Mouse (Mus musculus) liver, embryonic 11.5 days (tissue): ENCODE data around the gene Slc30a5. TPM values are rescaled to one million over a fixed set of nuclear protein-coding genes. Genes with fewer than 3 reads are reported as not detected.

ENCODE experiments used
- ATAC-seq: fragments of 200-750 bp; cut with Nextera tagmentation; replicated peaks from 2 replicates; pipeline ENCODE4 v1.8.0; 2017; ENCODE audit warnings: moderate number of reproducible peaks, mild to moderate bottlenecking, moderate TSS enrichment, moderate library complexity; ENCODE audit not compliant: low FRiP score
- DNase-seq: peaks from one replicate; pipeline ENCODE4 v3.0.0-alpha.2; 2017; ENCODE audit warnings: low spot score
- H3K27ac ChIP-seq: fragments of 300-500 bp; sonication (generic); 2 replicates; pipeline ENCODE4 v1.5.1; 2014; ENCODE audit warnings: mild to moderate bottlenecking, low read depth, low read length, control low read depth
- H3K27me3 ChIP-seq: fragments of 300-500 bp; sonication (generic); replicated peaks from 2 replicates; pipeline ENCODE4 v1.6.1; 2014; ENCODE audit warnings: low read length, mixed read lengths; ENCODE audit not compliant: control insufficient read depth, insufficient read depth
- H3K36me3 ChIP-seq: fragments of 300-500 bp; sonication (generic); 2 replicates; pipeline ENCODE4 v1.6.1; 2014; ENCODE audit warnings: mild to moderate bottlenecking, low read length, moderate library complexity, mixed read lengths; ENCODE audit not compliant: control insufficient read depth, insufficient read depth
- H3K4me1 ChIP-seq: fragments of 300-500 bp; sonication (generic); replicated peaks from 2 replicates; pipeline ENCODE4 v1.6.1; 2014; ENCODE audit warnings: low read length, mixed read lengths; ENCODE audit not compliant: control insufficient read depth, insufficient read depth
- H3K4me2 ChIP-seq: fragments of 300-500 bp; sonication (generic); 2 replicates; pipeline ENCODE4 v1.6.1; 2014; ENCODE audit warnings: mild to moderate bottlenecking, control low read depth, moderate library complexity
- H3K4me3 ChIP-seq: fragments of 300-500 bp; sonication (generic); 2 replicates; pipeline ENCODE4 v1.5.1; 2014; ENCODE audit warnings: low read depth, low read length, control low read depth
- H3K9ac ChIP-seq: fragments of 300-500 bp; sonication (generic); 2 replicates; pipeline ENCODE4 v1.6.1; 2014; ENCODE audit warnings: low read depth, low read length, control low read depth
- H3K9me3 ChIP-seq: fragments of 300-500 bp; sonication (generic); 2 replicates; pipeline ENCODE4 v1.6.1; 2016; ENCODE audit warnings: low read length, inconsistent platforms, mixed read lengths; ENCODE audit not compliant: control insufficient read depth
- WGBS: fragments of 180-500 bp; shearing (Covaris S2); extraction: QIAGEN DNeasy Blood & Tissue Kit; methylation state at CpG from one replicate; pipeline ENCODE4 v1.1.7; 2014; 5-methylcytosine and 5-hydroxymethylcytosine counted together
- polyA plus RNA-seq: library from polyadenylated mRNA; unstranded; fragments of >200 nt; fragmentation: Nextera tagmentation; extraction: Ambion mirVana; gene quantifications from 2 replicates; pipeline ENCODE4 v1.2.1, GENCODE M21; 2014

Gene Slc30a5
- 56.2 and 61.6 TPM in 2 replicates for polyA plus RNA-seq

GRCm38 (mm10) chr13:100832741-100833639 lies at the start of gene Slc30a5:
Gene Slc30a5 (minus strand): TSS chr13:100833427.
- Histone ChIP-seq H3K4me1 (peaks cover 17% of the 10 kb centered on the region), H3K9ac (peak within 1 kb of the TSS; percentile 98), H3K4me3 (peak within 1 kb of the TSS; percentile 97), H3K27ac (peak within 1 kb of the TSS; percentile 96), H3K9me3 (no peaks in the 10 kb centered on the region), H3K36me3 (no peaks in the 10 kb centered on the region), H3K4me2 (peak within 1 kb of the TSS; percentile 70), H3K27me3 (no peaks in the 10 kb centered on the region)
- WGBS: under 1% methylated on average over 78 of the region's 94 CpGs
- DNase-seq: peak; percentile 98
- ATAC-seq: peak; percentile 96

DNA sequence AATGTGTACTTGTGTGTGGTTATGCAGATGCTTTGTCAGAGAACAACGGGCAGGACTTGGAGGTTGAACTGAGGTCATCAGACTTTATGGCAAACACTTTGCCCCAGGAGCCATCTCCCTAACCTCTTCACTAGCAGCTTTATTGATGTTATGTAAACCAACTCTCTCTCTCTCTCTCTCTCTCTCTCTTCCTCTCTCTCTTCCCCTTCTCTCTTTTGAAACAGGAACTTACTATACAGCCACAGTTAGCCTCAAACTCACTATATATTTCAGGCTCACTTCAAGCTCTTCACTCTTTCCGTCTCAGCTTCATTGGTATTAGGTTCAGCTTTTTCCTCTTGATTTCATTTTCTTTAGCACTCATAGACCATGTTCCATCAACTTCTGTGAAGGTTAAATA lies 48.7 kb upstream of the Slc30a5 start:
- no peak for ATAC-seq
- Histone ChIP-seq H3K4me3 (no peak overlapping the region), H3K4me1 (no peaks in the 10 kb centered on the region)

GRCm38 (mm10) chr13:100879806-100880205 lies 46.6 kb upstream of the Slc30a5 start:
- ATAC-seq (no peak), DNase-seq (no peak)
- Histone ChIP-seq H3K9ac (no peak overlapping the region), H3K27me3 (no peaks in the 10 kb centered on the region), H3K4me2 (no peak overlapping the region), H3K36me3 (no peaks in the 10 kb centered on the region), H3K4me1 (no peaks in the 10 kb centered on the region), H3K4me3 (no peak overlapping the region), H3K27ac (no peak overlapping the region), H3K9me3 (no peaks in the 10 kb centered on the region)
- WGBS: 69% methylated on average over 3 of the region's 3 CpGs

More for the DNA sequence above, 48.7 kb upstream of the Slc30a5 start:
- DNase-seq: no peak
- no peak overlapping the region for H3K27ac ChIP-seq
- no peaks in the 10 kb centered on the region for H3K9me3 ChIP-seq
- H3K9ac ChIP-seq: no peak overlapping the region
- no peaks in the 10 kb centered on the region for H3K36me3 ChIP-seq
- 79% methylated on average over 2 of the region's 2 CpGs for WGBS
- no peaks in the 10 kb centered on the region for H3K27me3 ChIP-seq
- no peak overlapping the region for H3K4me2 ChIP-seq

- Histone ChIP-seq H3K4me3 (no peak overlapping the region), H3K9ac (no peak overlapping the region), H3K4me2 (no peak overlapping the region), H3K27me3 (no peaks in the 10 kb centered on the region), H3K4me1 (no peaks in the 10 kb centered on the region), H3K36me3 (no peaks in the 10 kb centered on the region), H3K27ac (no peak overlapping the region), H3K9me3 (no peaks in the 10 kb centered on the region)
- 77% methylated on average over 3 of the region's 3 CpGs for WGBS
- ATAC-seq: no peak
- no peak for DNase-seq
These were observed 46.1 kb upstream of the Slc30a5 start for GRCm38 (mm10) chr13:100879326-100879725.

- H3K4me3 ChIP-seq: no peak overlapping the region
- no peaks in the 10 kb centered on the region for H3K9me3 ChIP-seq
- H3K36me3 ChIP-seq: no peaks in the 10 kb centered on the region
- 81% methylated on average over 3 of the region's 3 CpGs for WGBS
- H3K27ac ChIP-seq: no peak overlapping the region
- no peak overlapping the region for H3K4me2 ChIP-seq
- ATAC-seq (no peak), DNase-seq (no peak)
- H3K4me1 ChIP-seq: 0 out of 2 replicates have a peak, but pooled peaks cover 3% of the 10 kb centered on the region
- H3K9ac ChIP-seq: no peak overlapping the region
- H3K27me3 ChIP-seq: no peaks in the 10 kb centered on the region
These were observed 45.0 kb upstream of the Slc30a5 start for GRCm38 (mm10) chr13:100878264-100878663.

GRCm38 (mm10) chr13:100877703-100878102 lies 44.5 kb upstream of the Slc30a5 start:
- Histone ChIP-seq H3K4me1 (0 out of 2 replicates have a peak, but pooled peaks cover 3% of the 10 kb centered on the region), H3K27me3 (no peaks in the 10 kb centered on the region), H3K9ac (no peak overlapping the region), H3K36me3 (no peaks in the 10 kb centered on the region), H3K27ac (no peak overlapping the region), H3K4me2 (no peak overlapping the region), H3K9me3 (no peaks in the 10 kb centered on the region), H3K4me3 (no peak overlapping the region)
- ATAC-seq: no peak
- WGBS: 86% methylated on average over 3 of the region's 3 CpGs
- DNase-seq: no peak

GRCm38 (mm10) chr13:100875103-100875502 lies 41.9 kb upstream of the Slc30a5 start:
- peak; percentile 78 for ATAC-seq

DNA sequence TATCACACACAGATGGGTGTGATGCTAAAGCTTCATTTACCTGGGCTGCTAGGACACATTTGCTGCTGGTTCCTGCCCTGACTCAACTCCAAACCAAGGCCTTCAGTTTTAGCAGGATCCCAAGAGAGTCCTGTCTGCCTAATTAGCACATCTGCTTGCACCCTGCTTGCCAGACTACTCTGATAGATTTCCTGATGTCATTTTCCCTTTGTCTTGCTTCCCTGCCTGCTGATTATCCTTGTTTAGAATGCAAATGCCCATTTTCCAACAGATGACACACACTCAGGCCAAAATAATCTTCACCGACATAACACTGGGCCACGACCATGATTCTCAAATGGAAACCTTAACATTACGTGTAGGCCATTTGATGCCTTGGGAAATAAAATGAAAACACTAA lies 41.4 kb upstream of the Slc30a5 start:
- DNase-seq (no peak), ATAC-seq (no peak)
- Histone ChIP-seq H3K4me3 (no peak overlapping the region), H3K9me3 (no peaks in the 10 kb centered on the region), H3K27me3 (no peaks in the 10 kb centered on the region), H3K36me3 (no peaks in the 10 kb centered on the region), H3K9ac (no peak overlapping the region), H3K27ac (peak overlapping the region; percentile 30; the same call in 1 of the 2 replicates), H3K4me1 (0 out of 2 replicates have a peak, but pooled peaks cover 3% of the 10 kb centered on the region), H3K4me2 (no peak overlapping the region)
- WGBS: 70% methylated on average over 3 of the region's 3 CpGs

More at GRCm38 (mm10) chr13:100875103-100875502, 41.9 kb upstream of the Slc30a5 start:
- H3K9ac ChIP-seq: no peak overlapping the region
- WGBS: 30% methylated on average over 4 of the region's 4 CpGs
- no peaks in the 10 kb centered on the region for H3K9me3 ChIP-seq
- DNase-seq: no peak
- H3K4me3 ChIP-seq: no peak overlapping the region
- H3K4me1 ChIP-seq: 0 out of 2 replicates have a peak, but pooled peaks cover 3% of the 10 kb centered on the region
- no peak overlapping the region for H3K4me2 ChIP-seq
- H3K27ac ChIP-seq: no peak overlapping the region
- H3K36me3 ChIP-seq: no peaks in the 10 kb centered on the region
- H3K27me3 ChIP-seq: no peaks in the 10 kb centered on the region
